ENCODE assay signal across 11 mouse cellular contexts in genomic region chr12:104912281-104912933, GRCm38 (mm10). TPM values are rescaled to one million over a fixed set of nuclear protein-coding genes. Genes with fewer than 3 reads are reported as not detected.
DNase-seq lines count a peak whose midpoint lies in the region; ATAC-seq and TF ChIP-seq lines count a peak whose summit lies in the region.
"Had no signal": no experiment of that assay in that cellular context is flagged by ENCODE, and none has a peak within 500 bp of the region (broad histone marks: within the 10 kb centered on the region; RNA-seq: fewer than 3 reads in every experiment).

No protein-coding gene starts in this region.

- WGBS in hindbrain, postnatal 0 days, result 22% methylated on average over 10 of the region's 10 CpGs
- 20% methylated on average over 10 of the region's 10 CpGs for WGBS in hindbrain, embryonic 12.5 days

- H3K27ac ChIP-seq in hindbrain, postnatal 0 days, result no peak overlapping the region
- no peak overlapping the region for H3K27ac ChIP-seq in hindbrain, embryonic 12.5 days
- H3K27ac ChIP-seq: embryonic facial prominence, embryonic 15.5 days; midbrain, embryonic 12.5 days had no signal

- peak; percentile 64; the same call in 1 of the 2 replicates for ATAC-seq in hindbrain, postnatal 0 days
- ATAC-seq in hindbrain, embryonic 12.5 days (ENCODE audit: low FRiP score), result no peak
- ATAC-seq in monocyte, adult 5-6 weeks (replicated peaks; ENCODE audit: insufficient number of reproducible peaks, low FRiP score, low TSS enrichment, poor library complexity, severe bottlenecking), result no peak

- H3K4me3 ChIP-seq in hindbrain, postnatal 0 days (ENCODE audit: low read length), result no peak overlapping the region
- no peak overlapping the region for H3K4me3 ChIP-seq in hindbrain, embryonic 12.5 days
- H3K4me3 ChIP-seq: embryonic facial prominence, embryonic 15.5 days; heart, embryonic 12.5 days; midbrain, embryonic 12.5 days had no signal

- intact Hi-C loops in left cerebral cortex, postnatal 4 days (cut with DNase I), result no loop called here

- no peak overlapping the region for H3K4me2 ChIP-seq in hindbrain, postnatal 0 days (ENCODE audit: low read depth, low read length)
- no peak overlapping the region for H3K4me2 ChIP-seq in hindbrain, embryonic 12.5 days (replicated peaks)
- H3K4me2 ChIP-seq: embryonic facial prominence, embryonic 15.5 days; heart, embryonic 12.5 days; midbrain, embryonic 12.5 days had no signal

- no peak for DNase-seq in hindbrain, postnatal 0 days (ENCODE audit: low spot score)
- DNase-seq in cerebellum, postnatal 10 days, result peak; percentile 69 to 73
- peak; percentile 37 to 62 for DNase-seq in frontal cortex, postnatal 10 days (ENCODE audit: low spot score in 2 of 2)
- DNase-seq in left cerebral cortex, postnatal 4 days, result peak; percentile 42
- no peak for DNase-seq in ovary, postnatal 14 days (ENCODE audit: low spot score)
- DNase-seq: adrenal gland, postnatal 36 days had no signal

- no peaks in the 10 kb centered on the region for H3K9me3 ChIP-seq in hindbrain, postnatal 0 days (ENCODE audit: low read length)
- H3K9me3 ChIP-seq in hindbrain, embryonic 12.5 days (replicated peaks), result no peaks in the 10 kb centered on the region
- H3K9me3 ChIP-seq: embryonic facial prominence, embryonic 15.5 days; heart, embryonic 12.5 days; midbrain, embryonic 12.5 days had no signal

- TF ChIP-seq CTCF in hindbrain, postnatal 0 days (IDR thresholded peaks at IDR 0.05; ENCODE audit: low read depth), result no peak

- H3K36me3 ChIP-seq in hindbrain, postnatal 0 days (ENCODE audit: insufficient read depth, low read length), result no peaks in the 10 kb centered on the region
- H3K36me3 ChIP-seq in hindbrain, embryonic 12.5 days, result no peaks in the 10 kb centered on the region
- H3K36me3 ChIP-seq: embryonic facial prominence, embryonic 15.5 days; heart, embryonic 12.5 days; midbrain, embryonic 12.5 days had no signal

- 0 out of 2 replicates have a peak, but pooled peaks cover 6% of the 10 kb centered on the region for H3K4me1 ChIP-seq in hindbrain, postnatal 0 days (ENCODE audit: insufficient read depth, low read length)
- peaks cover 21% of the 10 kb centered on the region for H3K4me1 ChIP-seq in hindbrain, embryonic 12.5 days

- no peak overlapping the region for H3K9ac ChIP-seq in hindbrain, postnatal 0 days (replicated peaks; ENCODE audit: low read length)
- H3K9ac ChIP-seq in hindbrain, embryonic 12.5 days, result no peak overlapping the region
- H3K9ac ChIP-seq: embryonic facial prominence, embryonic 15.5 days; heart, embryonic 12.5 days; midbrain, embryonic 12.5 days had no signal

- H3K27me3 ChIP-seq in hindbrain, postnatal 0 days (ENCODE audit: insufficient read depth, low read length), result no peaks in the 10 kb centered on the region
- peaks cover 29% of the 10 kb centered on the region for H3K27me3 ChIP-seq in hindbrain, embryonic 12.5 days
- H3K27me3 ChIP-seq: embryonic facial prominence, embryonic 15.5 days had no signal

RNA-seq across cellular contexts. Expression of gene Clmn, which starts 47.5 kb away (rescaled TPM):
- total RNA-seq in hindbrain, postnatal 0 days (2014; rRNA removed), result 2.6 and 3.1 TPM in 2 replicates
- 1.7 and 2.6 TPM in 2 replicates for polyA plus RNA-seq in hindbrain, postnatal 0 days (2015; fragmentation: Nextera tagmentation; extraction: Ambion mirVana)
- polyA plus RNA-seq in hindbrain, embryonic 12.5 days (2016; fragmentation: Nextera tagmentation; extraction: Ambion mirVana), result 2.8 and 4.1 TPM in 2 replicates
- 10 to 100 TPM in 1 of 2 experiments, 1 to 10 TPM in 1; 8.3 to 10.1 TPM for total RNA-seq in left cerebral cortex, postnatal 4 days (2021)
- total RNA-seq in monocyte, adult 5-6 weeks (2017), result 0.19 TPM in 1 of 3 replicates, not detected in the others

Comparison
In these comparisons a context has a peak if more than half of its experiments do, and no peak if none do; other contexts are left out.
1. DNase-seq: peak in cerebellum, postnatal 10 days (2 of 2), frontal cortex, postnatal 10 days (2 of 2) and left cerebral cortex, postnatal 4 days (single experiment); none in hindbrain, postnatal 0 days (single experiment) and ovary, postnatal 14 days (single experiment).